Mouse (Mus musculus) E14TG2a.4 (cell line): Measurements from ENCODE around the gene Cdk5.

Source experiments
- CTCF ChIP-seq: conservative IDR thresholded peaks from 2 replicates; pipeline ENCODE4 v1.5.1; 2014; ENCODE audit warnings: low read length
- NANOG ChIP-seq: IDR thresholded peaks from 2 replicates; pipeline ENCODE4 v1.6.1; 2014; ENCODE audit warnings: borderline replicate concordance, low read length, mixed read lengths

GRCm38 (mm10) chr5:24426037-24426432, 2.7 kb upstream of the Cdk5 start:
- TF ChIP-seq CTCF (no peak), NANOG (no peak)
